Mouse (Mus musculus) megakaryocyte-erythroid progenitor cell, adult 5-6 weeks (primary cell): Measurements from ENCODE around the gene Phka2. TPM values are rescaled to one million over a fixed set of nuclear protein-coding genes. Genes with fewer than 3 reads are reported as not detected.

Source experiments
- ATAC-seq: replicated peaks from 2 replicates; pipeline ENCODE4 v1.8.0; 2016; ENCODE audit warnings: mild to moderate bottlenecking, inconsistent platforms; ENCODE audit not compliant: severe bottlenecking, poor library complexity, low FRiP score, low TSS enrichment
- total RNA-seq, 2 experiments: library from RNA; stranded (forward) in 1 of 2; stranded (reverse) in 1 of 2; fragments of 200-1000, 215-1000 nt in 1 of 2; fragments of >200 nt in 1 of 2; fragmentation: Nextera tagmentation in 1 of 2; gene quantifications; 2 replicates each; pipeline ENCODE4 v1.2.3; 2014 to 2017

Phka2 gene
- 46.3 and 60.7 TPM in 2 replicates for total RNA-seq (2014; fragmentation: Nextera tagmentation)
- total RNA-seq (2017), result 30.5 and 32.0 TPM in 2 replicates

GRCm38 (mm10) chrX:160502048-160503041 is at the start of gene Phka2:
TSS of gene Phka2 (plus strand) at chrX:160502166.
- peak; percentile 97 for ATAC-seq

GRCm38 (mm10) chrX:160455686-160456085 is 46.3 kb upstream of the Phka2 start:
- ATAC-seq, result no peak

GRCm38 (mm10) chrX:160471257-160471786 is 30.6 kb upstream of the Phka2 start:
- ATAC-seq, result no peak

GRCm38 (mm10) chrX:160489784-160490183 is 12.2 kb upstream of the Phka2 start:
- peak; percentile 74 for ATAC-seq

GRCm38 (mm10) chrX:160494333-160494732 is 7.6 kb upstream of the Phka2 start:
- peak; percentile 70; the same call in 1 of the 2 replicates for ATAC-seq

- ATAC-seq, result no peak
Observed at GRCm38 (mm10) chrX:160494921-160495320, 7.0 kb upstream of the Phka2 start.

- peak; percentile 76 for ATAC-seq
Observed at GRCm38 (mm10) chrX:160496473-160496872, 5.5 kb upstream of the Phka2 start.

- no peak for ATAC-seq
Observed at GRCm38 (mm10) chrX:160501095-160501494, 871 bp upstream of the Phka2 start.

GRCm38 (mm10) chrX:160501687-160502047 is 299 bp upstream of the Phka2 start:
- peak; percentile 18 for ATAC-seq

GRCm38 (mm10) chrX:160509046-160509445 is 7.1 kb downstream of the Phka2 start:
- ATAC-seq, result no peak

- ATAC-seq, result no peak
Observed at GRCm38 (mm10) chrX:160510197-160510596, 8.2 kb downstream of the Phka2 start.

GRCm38 (mm10) chrX:160516027-160516426 is 14.1 kb downstream of the Phka2 start:
- ATAC-seq, result peak; percentile 78

GRCm38 (mm10) chrX:160542772-160543171 is 40.8 kb downstream of the Phka2 start:
- no peak for ATAC-seq

GRCm38 (mm10) chrX:160548875-160549274 is 46.9 kb downstream of the Phka2 start:
- no peak for ATAC-seq

GRCm38 (mm10) chrX:160552066-160552465 is 50.1 kb downstream of the Phka2 start:
- ATAC-seq, result no peak

- no peak for ATAC-seq
Observed at GRCm38 (mm10) chrX:160583589-160583988, 81.6 kb downstream of the Phka2 start.

- ATAC-seq, result no peak
Observed at GRCm38 (mm10) chrX:160584148-160584838, 82.3 kb downstream of the Phka2 start.

- no peak for ATAC-seq
Observed at GRCm38 (mm10) chrX:160585110-160585509, 83.1 kb downstream of the Phka2 start.

GRCm38 (mm10) chrX:160588523-160588922 is 86.6 kb downstream of the Phka2 start:
- ATAC-seq, result no peak

GRCm38 (mm10) chrX:160590147-160590546 is 88.2 kb downstream of the Phka2 start:
- ATAC-seq, result no peak
